Mouse (Mus musculus): ENCODE data around the gene Tmem40. TPM values are rescaled to one million over a fixed set of nuclear protein-coding genes. Genes with fewer than 3 reads are reported as not detected.

The Tmem40 gene
- polyA plus RNA-seq, 1 experiment from 2014 or later, result 2.1 TPM

DNA sequence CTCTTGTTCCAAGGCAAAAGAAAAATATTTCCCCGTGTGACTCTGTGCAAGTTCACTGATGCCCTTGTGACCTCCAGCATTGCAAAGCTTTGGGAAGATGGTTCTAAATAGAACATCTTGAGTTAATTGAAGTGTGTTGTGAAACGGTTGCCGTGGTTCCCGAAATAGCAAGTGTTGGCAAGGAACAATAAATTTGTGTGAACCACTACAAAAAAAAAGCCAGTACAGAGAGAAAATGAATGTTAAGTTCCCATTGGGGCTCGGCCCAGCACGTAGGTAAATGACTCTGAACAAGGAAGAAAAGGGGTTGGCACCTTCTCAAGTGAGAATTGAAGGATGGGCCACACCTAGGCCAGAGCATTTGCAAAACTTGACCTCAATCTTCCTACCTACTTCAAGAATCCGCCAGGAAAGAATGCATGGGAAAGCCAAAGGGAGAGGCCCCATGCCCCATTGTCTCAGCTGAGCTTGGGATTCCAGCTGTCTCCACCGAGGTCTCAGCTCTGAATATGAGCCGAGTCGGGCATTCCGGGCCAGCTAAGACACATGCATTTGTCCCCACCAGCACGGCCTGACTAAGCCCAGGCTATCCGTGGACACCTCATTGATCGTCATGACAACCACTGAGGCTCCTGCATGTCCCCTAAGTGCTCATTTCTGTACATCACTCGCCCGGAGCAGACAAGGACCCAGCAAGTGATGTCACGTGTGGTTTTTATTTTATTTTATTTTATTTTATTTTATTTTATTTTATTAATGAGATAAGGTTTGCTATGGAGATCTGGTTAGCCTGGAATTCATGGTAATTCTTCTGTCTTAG, 64.3 kb downstream of the Tmem40 start:
- Histone ChIP-seq H3K4me1 (ENCODE audit: control insufficient read depth, insufficient read depth, low read length) (peaks cover 5% of the 10 kb centered on the region; the same call in 1 of the 2 replicates), H3K36me3 (ENCODE audit: control insufficient read depth, insufficient read depth, low read length) (no peaks in the 10 kb centered on the region), H3K4me3 (ENCODE audit: low read depth, low read length) (no peak overlapping the region), H3K4me2 (no peak overlapping the region), H3K9me3 (ENCODE audit: control insufficient read depth, low read length) (no peaks in the 10 kb centered on the region), H3K27me3 (ENCODE audit: control insufficient read depth, insufficient read depth, low read length) (no peaks in the 10 kb centered on the region), H3K27ac (ENCODE audit: low read depth, low read length) (no peak overlapping the region), H3K9ac (ENCODE audit: low read length) (no peak overlapping the region)
- WGBS, result 58% methylated on average over 17 of the region's 17 CpGs
- ATAC-seq (ENCODE audit: low FRiP score), result 0 out of 2 replicates have a peak, but pooled peaks have one; percentile 50
- peak; percentile 83 for DNase-seq (ENCODE audit: low spot score, missing footprints)

DNA sequence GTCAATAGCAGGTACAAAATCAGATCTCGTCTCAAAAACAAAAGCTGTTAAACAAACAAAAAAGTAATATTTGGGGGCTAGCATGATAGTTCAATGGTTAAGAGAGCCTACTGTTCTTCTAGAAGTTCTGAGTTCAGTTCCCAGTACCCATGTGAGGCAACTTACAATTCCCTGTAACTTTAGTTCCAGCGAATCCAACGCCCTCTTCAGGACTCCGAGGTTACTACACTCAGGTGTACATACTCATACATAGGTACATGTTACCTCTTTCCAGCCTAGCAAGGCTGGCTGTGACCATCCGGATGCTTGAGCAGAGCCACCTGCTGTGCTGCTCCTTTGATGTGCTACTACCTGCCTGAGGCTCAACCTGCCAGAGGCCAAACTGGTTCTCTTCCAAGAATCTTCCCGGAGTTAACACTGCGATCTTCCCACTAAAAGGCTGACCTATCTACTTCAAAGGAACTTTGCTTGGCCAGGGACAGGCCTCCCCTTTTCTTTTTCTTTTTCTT, 65.4 kb downstream of the Tmem40 start:
- H3K27me3 ChIP-seq (ENCODE audit: control insufficient read depth, insufficient read depth, low read length), result no peaks in the 10 kb centered on the region
- 90% methylated on average over 7 of the region's 7 CpGs for WGBS
- peaks cover 5% of the 10 kb centered on the region; the same call in 1 of the 2 replicates for H3K4me1 ChIP-seq (ENCODE audit: control insufficient read depth, insufficient read depth, low read length)
- ATAC-seq (ENCODE audit: low FRiP score) (no peak), DNase-seq (ENCODE audit: low spot score, missing footprints) (peak; percentile 72)
- H3K4me2 ChIP-seq, result no peak overlapping the region
- no peak overlapping the region for H3K4me3 ChIP-seq (ENCODE audit: low read depth, low read length)
- H3K9me3 ChIP-seq (ENCODE audit: control insufficient read depth, low read length), result no peaks in the 10 kb centered on the region
- H3K27ac ChIP-seq (ENCODE audit: low read depth, low read length), result no peak overlapping the region
- H3K36me3 ChIP-seq (ENCODE audit: control insufficient read depth, insufficient read depth, low read length), result no peaks in the 10 kb centered on the region
- no peak overlapping the region for H3K9ac ChIP-seq (ENCODE audit: low read length)

GRCm38 (mm10) chr6:115695124-115695523, 67.1 kb downstream of the Tmem40 start:
- WGBS, result 61% methylated on average over 7 of the region's 7 CpGs
- Histone ChIP-seq H3K4me3 (ENCODE audit: low read depth, low read length) (no peak overlapping the region), H3K4me2 (no peak overlapping the region)

GRCm38 (mm10) chr6:115694441-115694842, 67.8 kb downstream of the Tmem40 start:
- 62% methylated on average over 9 of the region's 9 CpGs for WGBS
- peak; percentile 44 for DNase-seq (ENCODE audit: low spot score, missing footprints)
- ATAC-seq (ENCODE audit: low FRiP score), result no peak
- no peak overlapping the region for H3K4me2 ChIP-seq
- H3K4me3 ChIP-seq (ENCODE audit: low read depth, low read length), result no peak overlapping the region
- no peaks in the 10 kb centered on the region for H3K36me3 ChIP-seq (ENCODE audit: control insufficient read depth, insufficient read depth, low read length)
- no peak overlapping the region for H3K9ac ChIP-seq (ENCODE audit: low read length)
- no peaks in the 10 kb centered on the region for H3K27me3 ChIP-seq (ENCODE audit: control insufficient read depth, insufficient read depth, low read length)
- H3K9me3 ChIP-seq (ENCODE audit: control insufficient read depth, low read length), result no peaks in the 10 kb centered on the region
- H3K27ac ChIP-seq (ENCODE audit: low read depth, low read length), result no peak overlapping the region
- peaks cover 5% of the 10 kb centered on the region; the same call in 1 of the 2 replicates for H3K4me1 ChIP-seq (ENCODE audit: control insufficient read depth, insufficient read depth, low read length)

More at GRCm38 (mm10) chr6:115695124-115695523, 67.1 kb downstream of the Tmem40 start:
- Histone ChIP-seq H3K9ac (ENCODE audit: low read length) (no peak overlapping the region), H3K27me3 (ENCODE audit: control insufficient read depth, insufficient read depth, low read length) (no peaks in the 10 kb centered on the region), H3K27ac (ENCODE audit: low read depth, low read length) (no peak overlapping the region), H3K4me1 (ENCODE audit: control insufficient read depth, insufficient read depth, low read length) (peaks cover 5% of the 10 kb centered on the region; the same call in 1 of the 2 replicates), H3K36me3 (ENCODE audit: control insufficient read depth, insufficient read depth, low read length) (no peaks in the 10 kb centered on the region), H3K9me3 (ENCODE audit: control insufficient read depth, low read length) (no peaks in the 10 kb centered on the region)
- ATAC-seq (ENCODE audit: low FRiP score) (no peak), DNase-seq (ENCODE audit: low spot score, missing footprints) (peak; percentile 72)

- Histone ChIP-seq H3K4me2 (no peak overlapping the region), H3K4me3 (ENCODE audit: low read depth, low read length) (no peak overlapping the region), H3K4me1 (ENCODE audit: control insufficient read depth, insufficient read depth, low read length) (peaks cover 4% of the 10 kb centered on the region; the same call in 1 of the 2 replicates), H3K27me3 (ENCODE audit: control insufficient read depth, insufficient read depth, low read length) (no peaks in the 10 kb centered on the region), H3K27ac (ENCODE audit: low read depth, low read length) (no peak overlapping the region), H3K9me3 (ENCODE audit: control insufficient read depth, low read length) (no peaks in the 10 kb centered on the region), H3K36me3 (ENCODE audit: control insufficient read depth, insufficient read depth, low read length) (no peaks in the 10 kb centered on the region), H3K9ac (ENCODE audit: low read length) (no peak overlapping the region)
- no peak for ATAC-seq (ENCODE audit: low FRiP score)
- peak; percentile 54 for DNase-seq (ENCODE audit: low spot score, missing footprints)
- WGBS, result 61% methylated on average over 5 of the region's 5 CpGs
Observed at GRCm38 (mm10) chr6:115692963-115693730, 69.1 kb downstream of the Tmem40 start.

GRCm38 (mm10) chr6:115692163-115692950, 69.9 kb downstream of the Tmem40 start:
- no peak overlapping the region for H3K27ac ChIP-seq (ENCODE audit: low read depth, low read length)
- H3K36me3 ChIP-seq (ENCODE audit: control insufficient read depth, insufficient read depth, low read length), result no peaks in the 10 kb centered on the region
- ATAC-seq (ENCODE audit: low FRiP score) (no peak), DNase-seq (ENCODE audit: low spot score, missing footprints) (peak; percentile 81)
- no peak overlapping the region for H3K4me2 ChIP-seq
- H3K27me3 ChIP-seq (ENCODE audit: control insufficient read depth, insufficient read depth, low read length), result no peaks in the 10 kb centered on the region
- no peaks in the 10 kb centered on the region for H3K9me3 ChIP-seq (ENCODE audit: control insufficient read depth, low read length)
- WGBS, result 70% methylated on average over 9 of the region's 9 CpGs
- H3K4me3 ChIP-seq (ENCODE audit: low read depth, low read length), result no peak overlapping the region
- no peaks in the 10 kb centered on the region for H3K4me1 ChIP-seq (ENCODE audit: control insufficient read depth, insufficient read depth, low read length)
- H3K9ac ChIP-seq (ENCODE audit: low read length), result no peak overlapping the region

GRCm38 (mm10) chr6:115690105-115690504, 72.1 kb downstream of the Tmem40 start:
- no peak for ATAC-seq (ENCODE audit: low FRiP score)
- 96% methylated on average over 4 of the region's 4 CpGs for WGBS
- H3K27ac ChIP-seq (ENCODE audit: low read depth, low read length), result no peak overlapping the region
- H3K4me2 ChIP-seq, result no peak overlapping the region
- no peak overlapping the region for H3K9ac ChIP-seq (ENCODE audit: low read length)
- H3K27me3 ChIP-seq (ENCODE audit: control insufficient read depth, insufficient read depth, low read length), result no peaks in the 10 kb centered on the region
- no peaks in the 10 kb centered on the region for H3K9me3 ChIP-seq (ENCODE audit: control insufficient read depth, low read length)
- no peaks in the 10 kb centered on the region for H3K4me1 ChIP-seq (ENCODE audit: control insufficient read depth, insufficient read depth, low read length)
- peak; percentile 66 for DNase-seq (ENCODE audit: low spot score, missing footprints)
- no peaks in the 10 kb centered on the region for H3K36me3 ChIP-seq (ENCODE audit: control insufficient read depth, insufficient read depth, low read length)
- H3K4me3 ChIP-seq (ENCODE audit: low read depth, low read length), result no peak overlapping the region

DNA sequence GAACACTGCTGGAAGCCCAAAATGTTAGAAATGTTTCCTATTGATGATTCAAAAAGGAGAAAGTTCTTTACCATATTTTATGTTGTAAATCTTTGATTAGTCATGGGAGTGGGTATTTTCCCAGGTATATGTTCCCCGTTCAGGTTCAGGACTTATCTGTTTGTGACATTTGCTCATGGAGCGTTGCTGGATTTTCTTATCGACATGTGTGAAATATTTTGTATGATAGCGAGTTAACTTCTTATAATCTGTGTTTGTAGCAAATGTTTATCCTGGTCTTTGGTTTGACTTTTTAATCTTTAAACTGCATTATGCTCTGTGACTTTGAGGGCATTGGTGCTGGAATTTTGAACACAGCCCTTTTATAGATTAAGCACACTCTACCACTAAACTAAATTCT, 73.6 kb downstream of the Tmem40 start:
- Histone ChIP-seq H3K9ac (ENCODE audit: low read length) (no peak overlapping the region), H3K9me3 (ENCODE audit: control insufficient read depth, low read length) (no peaks in the 10 kb centered on the region), H3K27me3 (ENCODE audit: control insufficient read depth, insufficient read depth, low read length) (no peaks in the 10 kb centered on the region), H3K4me1 (ENCODE audit: control insufficient read depth, insufficient read depth, low read length) (no peaks in the 10 kb centered on the region), H3K4me3 (ENCODE audit: low read depth, low read length) (no peak overlapping the region), H3K4me2 (no peak overlapping the region), H3K36me3 (ENCODE audit: control insufficient read depth, insufficient read depth, low read length) (no peaks in the 10 kb centered on the region), H3K27ac (ENCODE audit: low read depth, low read length) (no peak overlapping the region)
- DNase-seq (ENCODE audit: low spot score, missing footprints) (peak; percentile 78), ATAC-seq (ENCODE audit: low FRiP score) (no peak)
- 85% methylated on average over 4 of the region's 4 CpGs for WGBS

Measured in midbrain, embryonic 11.5 days (tissue).